Mouse (Mus musculus): ENCODE results near the gene Nek6. TPM values are rescaled to one million over a fixed set of nuclear protein-coding genes. Genes with fewer than 3 reads are reported as not detected.

Gene Nek6
- polyA plus RNA-seq, 1 experiment, result 31.3 TPM

GRCm38 (mm10) chr2:38643625-38644427 lies 132.4 kb downstream of the Nek6 start, which contains the start of gene Psmb7:
TSS of gene Psmb7 (minus strand) at chr2:38644087.
- Histone ChIP-seq H3K27me3 (ENCODE audit: control insufficient read depth, insufficient read depth, low read length, poor library complexity, severe bottlenecking) (no peaks in the 10 kb centered on the region), H3K36me3 (ENCODE audit: control insufficient read depth, insufficient read depth, low read length, poor library complexity, severe bottlenecking) (peaks cover 27% of the 10 kb centered on the region), H3K9me3 (replicated peaks; ENCODE audit: control insufficient read depth, insufficient read depth, low read length, poor library complexity, severe bottlenecking) (no peaks in the 10 kb centered on the region), H3K27ac (ENCODE audit: insufficient read depth, low read length) (peak within 1 kb of the TSS; percentile 60; the same call in 1 of the 2 replicates), H3K4me1 (ENCODE audit: control insufficient read depth, insufficient read depth, low read length) (no peaks in the 10 kb centered on the region), H3K9ac (ENCODE audit: low read depth, poor library complexity, severe bottlenecking) (peak within 1 kb of the TSS; percentile 97), H3K4me3 (ENCODE audit: low read depth, low read length) (peak within 1 kb of the TSS; percentile 99)
- TF ChIP-seq CTCF (IDR thresholded peaks at IDR 0.05; ENCODE audit: low read depth, low read length), result no peak
- no peak for TF ChIP-seq EP300 (IDR thresholded peaks at IDR 0.05; ENCODE audit: insufficient read depth, low read depth, low read length)
- no peak for TF ChIP-seq POLR2A (IDR thresholded peaks at IDR 0.05; ENCODE audit: insufficient read depth, low read length)

Other genes starting within 250 kb of the Nek6 start
- 11.9 and 17.2 TPM in 2 replicates for gene Dennd1a, start 224.3 kb upstream of the Nek6 start, polyA plus RNA-seq (2011; ENCODE audit: insufficient read depth, insufficient read length, low read depth, missing spikeins)
- 0.36 TPM in 1 of 2 replicates, not detected in the other for gene Lhx2, start 172.4 kb upstream of the Nek6 start, polyA plus RNA-seq (2011; ENCODE audit: insufficient read depth, insufficient read length, low read depth, missing spikeins)
- gene Psmb7, start 132.4 kb downstream of the Nek6 start, polyA plus RNA-seq (2011; ENCODE audit: insufficient read depth, insufficient read length, low read depth, missing spikeins), result 306 and 309 TPM in 2 replicates
- gene Nr5a1, start 202.9 kb downstream of the Nek6 start, polyA plus RNA-seq (2011; ENCODE audit: insufficient read depth, insufficient read length, low read depth, missing spikeins), result not detected in 2 replicates

Measured in ES-Bruce4 (cell line).